Mouse (Mus musculus) naive thymus-derived CD4-positive, alpha-beta T cell, adult 2 months (primary cell): Measurements from ENCODE around the gene Gm21818.
A peak's percentile ranks its signal among the peaks of the same experiment; 100 is the strongest.
"Not testable (repeated sequence)": the region's sequence is repeated elsewhere in the genome, so short reads cannot be mapped to it uniquely, and the experiment has no call there.

ENCODE experiments used
- DNase-seq: peaks from one replicate; pipeline ENCODE4 v3.0.0-alpha.2; 2011; ENCODE audit warnings: low read depth

Gm21818 gene

GRCm38 (mm10) chr13:120172133-120172532, at the start of gene Gm21818:
Gene Gm21818 (plus strand): TSS chr13:120172433.
- not testable (repeated sequence) for DNase-seq

DNA sequence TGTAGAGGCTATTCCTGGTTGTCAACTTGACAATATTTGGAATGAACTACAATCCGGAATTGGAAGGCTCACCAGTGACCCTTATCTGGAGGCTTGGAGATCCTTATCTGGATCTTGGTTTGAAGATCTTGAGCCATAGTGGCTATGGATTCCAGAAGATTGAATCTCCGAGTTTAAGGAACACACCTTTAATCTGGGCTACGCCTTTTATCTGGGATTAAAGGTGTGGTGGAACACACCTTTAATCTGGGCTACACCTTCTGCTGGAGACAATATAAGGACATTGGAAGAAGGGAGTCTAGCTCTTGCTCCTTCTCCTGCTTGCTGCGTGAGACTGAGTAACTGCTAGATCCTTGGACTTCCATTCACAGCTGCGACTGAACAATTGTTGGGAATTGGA, 32.3 kb upstream of the Gm21818 start, which contains the start of gene Gm20767:
Gm20767 (plus strand) TSS at position 301 of the 400 bp plus-strand sequence.
- not testable (repeated sequence) for DNase-seq

DNA sequence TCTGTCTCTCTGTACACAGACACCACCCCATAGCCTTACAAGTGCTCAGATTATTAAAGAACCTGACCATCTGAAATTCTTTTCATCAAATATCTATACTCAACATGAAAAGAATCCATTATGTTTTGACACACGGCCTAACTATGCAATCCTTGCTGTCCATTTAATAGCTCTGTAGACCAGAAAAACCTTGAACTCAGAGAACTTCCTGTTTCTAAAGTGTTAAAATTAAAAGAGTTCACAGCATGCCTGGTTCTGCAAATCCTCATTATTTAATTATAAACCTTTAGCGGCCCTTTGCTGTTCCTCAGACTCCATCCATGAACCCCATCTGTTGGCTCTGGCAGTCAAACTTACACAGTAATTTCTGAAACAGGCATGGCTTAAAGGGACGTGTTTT, 29.9 kb upstream of the Gm21818 start:
- DNase-seq: not testable (repeated sequence)

DNA sequence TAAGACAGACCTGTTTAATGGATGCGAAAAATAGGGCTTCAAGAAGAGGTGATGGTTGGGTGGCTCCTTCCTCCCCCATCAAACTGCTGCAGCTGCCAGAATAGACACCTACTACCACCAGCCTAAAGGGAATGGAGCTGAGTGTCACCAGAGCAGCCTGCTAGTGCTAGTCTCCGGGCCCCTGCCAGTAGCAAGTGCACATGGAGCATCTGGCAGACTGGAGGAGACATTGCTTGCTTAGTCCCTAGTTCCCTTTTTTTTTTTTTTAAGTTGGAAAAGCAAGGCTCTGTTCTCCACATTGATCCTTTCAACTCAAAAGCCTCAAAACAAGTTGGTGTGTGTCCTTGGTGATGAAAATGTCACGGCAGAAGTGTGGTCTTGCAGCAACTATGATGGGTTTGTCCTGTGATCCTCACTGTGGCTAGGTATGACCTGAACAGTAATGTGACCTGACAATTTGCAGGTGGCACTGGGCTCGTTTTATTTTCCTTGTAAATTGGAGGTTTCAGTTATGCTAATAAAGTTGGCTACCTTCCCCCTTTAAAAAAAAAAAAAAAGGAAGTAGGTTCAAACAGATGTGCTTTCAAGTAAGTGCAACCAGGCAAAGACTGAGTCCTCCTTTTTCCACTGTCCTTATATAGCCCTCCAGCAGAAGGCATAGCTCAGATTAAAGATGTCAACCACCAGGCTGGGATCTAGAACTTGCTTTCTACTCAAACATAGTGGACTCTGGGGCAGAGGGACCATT, 22.4 kb upstream of the Gm21818 start:
- not testable (repeated sequence) for DNase-seq

DNA sequence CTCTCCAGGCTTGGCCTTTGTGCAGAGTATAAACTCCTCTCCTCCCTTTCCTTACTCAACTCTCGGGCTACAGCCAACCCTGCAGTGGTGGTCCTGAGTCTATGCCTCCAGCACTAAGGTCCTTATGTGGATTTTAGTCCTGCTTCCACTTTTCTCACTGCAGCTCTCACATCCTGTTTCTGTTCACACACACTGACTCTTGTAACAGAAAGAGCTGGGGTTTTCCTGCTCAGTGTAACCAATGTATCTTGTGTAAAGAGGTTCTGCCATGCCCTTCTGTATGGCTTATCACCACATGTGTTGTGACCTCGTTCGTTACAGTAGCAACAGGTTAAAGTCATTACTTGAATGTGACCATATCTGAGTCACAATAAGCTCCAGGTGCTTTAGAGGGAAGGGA, 21.6 kb upstream of the Gm21818 start:
- DNase-seq: peak; percentile 0

DNA sequence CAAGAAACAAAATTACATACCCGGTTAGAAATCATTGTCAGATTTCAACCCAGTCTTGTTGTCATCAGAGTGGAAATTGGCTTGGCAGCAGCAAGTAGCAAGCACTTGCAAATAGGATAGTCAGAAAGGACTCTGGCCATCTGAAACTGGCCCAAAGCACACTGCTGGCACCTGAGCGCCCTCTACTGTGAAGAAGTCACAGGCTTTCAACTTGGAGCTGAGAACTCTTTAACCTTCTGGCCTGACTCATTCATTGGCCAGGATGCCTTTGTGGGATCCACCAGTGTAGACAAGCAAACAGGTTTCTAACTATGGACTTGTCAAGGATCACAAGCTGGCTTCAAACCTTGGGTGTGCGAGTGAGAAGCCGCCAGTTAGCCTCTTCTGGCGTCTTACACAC, 3.9 kb upstream of the Gm21818 start:
- not testable (repeated sequence) for DNase-seq

DNA sequence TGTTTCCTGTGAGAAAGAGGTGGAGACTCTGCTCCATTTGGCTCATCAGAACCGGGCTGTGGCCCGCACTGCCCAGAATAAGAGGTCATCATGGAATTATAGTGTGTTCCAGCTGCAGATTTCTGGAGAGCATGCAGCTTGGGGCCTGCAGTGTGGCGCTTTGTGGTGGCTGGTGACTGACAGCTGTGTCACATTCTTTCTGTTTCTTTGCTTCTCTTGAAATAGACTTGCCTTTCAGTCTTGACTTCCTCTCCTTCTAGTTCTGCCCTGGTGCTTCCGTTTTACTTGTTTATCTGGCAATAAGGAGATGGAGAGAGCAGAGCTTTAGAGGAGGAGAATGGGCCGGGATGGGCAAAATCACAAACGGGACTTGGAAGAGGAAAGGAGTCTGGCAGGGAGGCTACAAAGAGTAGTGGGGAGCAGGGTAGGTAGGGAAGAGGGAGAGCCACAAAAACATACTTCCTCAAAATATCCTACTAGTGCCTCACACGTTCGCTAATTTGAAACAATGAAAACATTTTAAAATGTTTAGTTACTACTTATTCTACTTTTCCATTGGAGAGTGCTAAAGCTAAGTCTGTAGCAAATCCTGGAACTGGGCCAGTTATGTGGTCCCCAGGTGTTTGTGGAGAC, 24.1 kb downstream of the Gm21818 start:
- DNase-seq: not testable (repeated sequence)

DNA sequence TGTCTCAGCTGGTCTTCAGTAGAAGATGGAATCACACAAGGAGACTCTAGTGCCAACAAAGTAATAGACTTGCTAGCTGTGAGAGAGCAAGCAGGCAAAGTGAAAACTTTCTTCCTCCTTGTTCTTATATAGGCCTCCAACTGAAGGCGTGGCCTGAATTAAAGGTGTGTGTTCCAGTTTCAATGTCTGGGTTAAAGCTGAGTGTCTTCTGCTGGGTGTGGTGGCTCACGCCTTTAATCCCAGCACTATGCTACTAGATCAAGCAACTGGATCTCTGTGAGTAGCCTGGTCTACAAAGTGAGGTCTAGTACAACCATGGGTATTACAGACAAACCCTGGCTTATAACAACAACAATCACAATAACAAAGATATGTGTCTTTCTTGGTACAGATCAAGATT, 43.6 kb downstream of the Gm21818 start, which contains the start of gene Gm21762:
Gm21762 (minus strand) TSS at position 101 of the 400 bp plus-strand sequence.
- not testable (repeated sequence) for DNase-seq

- peak; percentile 18 for DNase-seq
Measured at GRCm38 (mm10) chr13:120220922-120221321, 48.7 kb downstream of the Gm21818 start.

DNA sequence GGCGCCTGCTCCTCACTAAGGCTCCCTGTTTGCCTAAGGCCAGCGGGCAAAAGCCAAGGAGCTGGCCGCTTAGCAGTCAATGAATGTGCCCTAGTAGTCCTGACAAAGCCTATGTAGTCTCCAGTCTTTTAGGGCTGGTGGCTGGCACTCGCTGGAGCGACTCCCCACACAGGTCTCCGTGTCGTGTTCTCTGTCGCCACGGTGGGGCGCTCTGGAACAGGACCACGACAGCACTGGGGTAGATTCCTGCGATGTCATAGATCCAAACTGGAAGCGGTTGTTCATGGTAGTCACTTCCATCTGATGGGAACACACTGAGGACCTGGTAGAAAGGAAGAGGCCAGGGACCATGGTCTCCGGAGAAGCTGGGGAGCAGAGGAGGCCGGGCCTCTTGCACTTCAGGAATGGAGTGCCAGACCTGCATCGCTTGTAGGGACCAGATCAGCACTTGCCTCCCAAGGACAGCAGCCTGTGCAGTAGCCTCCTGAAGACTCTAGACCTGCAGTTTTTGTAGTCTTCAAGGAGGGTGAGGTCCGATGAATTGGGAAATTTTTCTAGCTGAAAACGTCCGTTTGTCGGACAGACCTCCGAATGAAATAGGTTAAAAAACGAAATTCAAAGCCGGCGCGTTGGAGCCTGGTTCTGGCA, 50.9 kb downstream of the Gm21818 start:
- DNase-seq: not testable (repeated sequence)
